Mouse (Mus musculus) thymus, postnatal 10 days (tissue): Measurements from ENCODE around the gene Gpr89.

Experiments used
- DNase-seq, 2 experiments: peaks; one replicate each; pipeline ENCODE4 v3.0.0; 2021; ENCODE audit warnings: low spot score in 2 of 2

Gene Gpr89

DNA sequence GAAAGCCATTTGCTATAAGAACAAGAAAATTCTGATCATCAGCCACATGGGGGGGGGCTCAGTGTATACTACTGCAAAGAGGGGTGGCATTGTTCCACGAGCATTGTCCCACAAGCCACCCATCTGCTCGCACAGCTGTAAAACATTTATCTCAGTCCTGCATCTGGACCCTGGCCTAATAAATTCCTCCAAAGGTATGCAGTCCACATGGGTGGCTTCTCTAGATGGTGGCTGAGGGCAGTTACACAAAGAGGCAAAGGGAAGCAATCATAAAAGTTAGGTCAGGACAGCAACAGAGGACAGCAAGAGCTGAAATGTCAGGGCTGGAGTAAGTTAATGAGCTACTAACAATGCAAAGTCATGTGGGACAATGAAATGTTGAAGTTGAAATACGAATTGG, 81.4 kb downstream of the Gpr89 start:
- no peak for DNase-seq

DNA sequence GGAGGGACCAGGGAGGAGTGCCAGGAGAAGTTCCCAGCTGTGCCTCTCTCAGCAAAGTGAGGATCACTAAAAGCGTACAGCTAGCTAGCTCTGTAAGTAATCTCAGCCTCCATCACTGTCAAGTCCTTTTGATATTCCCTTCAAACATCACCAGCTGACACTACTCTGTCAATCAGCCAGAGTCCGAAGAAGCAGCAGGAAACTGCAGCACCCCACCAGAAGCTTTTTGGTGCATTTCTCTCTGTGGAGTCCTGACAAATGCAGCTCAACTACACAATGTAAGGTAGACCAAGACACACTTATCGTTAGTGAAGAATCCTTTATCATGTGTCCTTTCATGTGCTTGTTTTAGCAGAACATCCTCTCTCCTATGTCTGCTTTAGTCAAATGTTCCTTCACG, 83.6 kb downstream of the Gpr89 start:
- DNase-seq = no peak

DNA sequence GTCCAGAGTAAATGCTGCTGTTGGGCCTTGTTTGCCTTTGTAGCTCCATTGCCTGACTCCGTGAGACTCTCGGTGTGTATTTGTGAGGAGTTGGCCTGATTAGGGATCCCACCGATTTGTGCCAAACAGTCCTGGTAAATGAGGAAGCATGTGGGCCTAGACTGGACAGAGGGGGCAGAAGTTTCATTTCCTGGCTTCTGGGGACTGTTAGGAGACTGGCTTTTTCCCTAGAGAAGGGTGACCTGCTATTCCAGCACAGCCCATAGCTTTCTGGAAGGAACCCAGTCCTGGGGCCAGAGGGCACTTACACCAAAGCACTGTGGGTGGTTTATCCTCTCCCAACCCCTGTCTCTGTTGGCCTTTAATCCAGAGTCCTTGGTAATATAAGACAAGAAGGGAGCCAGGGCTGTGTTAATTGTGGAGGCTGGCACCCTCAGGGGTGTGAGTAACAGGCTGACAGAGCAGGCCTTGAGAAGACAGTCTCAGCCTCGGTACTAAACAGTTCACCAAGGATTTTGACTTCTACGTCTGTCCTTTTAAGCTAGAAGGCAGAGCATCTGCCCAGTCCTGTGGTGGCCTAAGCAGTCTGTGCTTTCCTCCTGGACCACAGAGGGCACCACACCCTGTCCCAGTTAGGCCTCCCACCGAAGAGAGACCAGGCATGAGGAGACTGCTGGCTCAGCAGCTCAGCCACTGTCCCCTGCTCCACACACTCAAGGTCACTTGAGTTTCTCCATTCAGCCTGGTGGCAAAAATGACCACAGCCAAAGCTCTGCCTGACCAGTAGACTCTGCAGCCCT, 84.8 kb downstream of the Gpr89 start:
- no peak for DNase-seq
